Mouse (Mus musculus) ES-Bruce4 (cell line): Measurements from ENCODE around the gene Slc5a4b.

ENCODE experiments used
- CTCF ChIP-seq: IDR thresholded peaks from one replicate; pipeline ENCODE4 v1.8.1; 2011; ENCODE audit warnings: low read depth, low read length
- POLR2A ChIP-seq: IDR thresholded peaks from one replicate; pipeline ENCODE4 v1.8.1; 2011; ENCODE audit warnings: low read length; ENCODE audit not compliant: insufficient read depth

DNA sequence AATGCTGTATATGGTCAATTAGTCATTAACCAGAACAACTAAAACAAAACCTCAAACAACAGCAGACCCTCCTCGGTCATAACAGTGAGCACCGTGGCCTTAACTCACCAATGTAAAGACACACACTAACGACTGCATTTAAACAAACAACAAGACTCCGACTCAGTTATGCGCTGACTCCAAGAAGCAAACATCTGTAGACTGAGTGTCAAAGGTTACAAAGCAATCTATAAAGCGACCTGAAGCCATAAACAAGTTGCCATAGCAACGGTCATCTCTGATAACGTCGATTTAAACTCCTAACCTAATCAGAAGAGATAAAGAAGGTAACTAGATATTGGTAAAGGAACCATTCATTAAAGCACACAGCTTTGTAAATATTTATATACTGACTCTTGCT lies 13.4 kb downstream of the Slc5a4b start:
- TF ChIP-seq POLR2A (no peak), CTCF (no peak)
